Mouse (Mus musculus) midbrain, embryonic 12.5 days (tissue): ENCODE results near the gene Serpina1a. TPM values are rescaled to one million over a fixed set of nuclear protein-coding genes. Genes with fewer than 3 reads are reported as not detected.
"Not testable (repeated sequence)": the region's sequence is repeated elsewhere in the genome, so short reads cannot be mapped to it uniquely, and the experiment has no call there.

Experiments used
- ATAC-seq: fragments of 200-750 bp; cut with Nextera tagmentation; 2 replicates; pipeline ENCODE4 v1.8.0; 2017; ENCODE audit warnings: low read depth, moderate TSS enrichment, moderate library complexity; ENCODE audit not compliant: low FRiP score
- H3K27ac ChIP-seq: fragments of 300-500 bp; sonication (generic); replicated peaks from 2 replicates; pipeline ENCODE4 v1.5.1; 2016; ENCODE audit warnings: mild to moderate bottlenecking
- H3K27me3 ChIP-seq: fragments of 300-500 bp; sonication (generic); 2 replicates; pipeline ENCODE4 v1.6.1; 2016; ENCODE audit warnings: mild to moderate bottlenecking
- H3K36me3 ChIP-seq: fragments of 300-500 bp; sonication (generic); 2 replicates; pipeline ENCODE4 v1.6.1; 2016
- H3K4me1 ChIP-seq: fragments of 300-500 bp; sonication (generic); 2 replicates; pipeline ENCODE4 v1.6.1; 2016
- H3K4me2 ChIP-seq: fragments of 300-500 bp; sonication (generic); replicated peaks from 2 replicates; pipeline ENCODE4 v1.6.1; 2016; ENCODE audit warnings: mild to moderate bottlenecking, moderate library complexity
- H3K4me3 ChIP-seq: fragments of 300-500 bp; sonication (generic); 2 replicates; pipeline ENCODE4 v1.5.1; 2016; ENCODE audit warnings: mild to moderate bottlenecking
- H3K9ac ChIP-seq: fragments of 300-500 bp; sonication (generic); replicated peaks from 2 replicates; pipeline ENCODE4 v1.6.1; 2016; ENCODE audit warnings: mild to moderate bottlenecking, moderate library complexity
- H3K9me3 ChIP-seq: fragments of 300-500 bp; sonication (generic); 2 replicates; pipeline ENCODE4 v1.6.1; 2016; ENCODE audit warnings: mild to moderate bottlenecking
- WGBS: fragments of 180-500 bp; shearing (Covaris S2); methylation state at CpG from one replicate; pipeline ENCODE4 v1.1.7; 2016; 5-methylcytosine and 5-hydroxymethylcytosine counted together
- polyA plus RNA-seq: library from polyadenylated mRNA; unstranded; fragments of >200 nt; fragmentation: Nextera tagmentation; extraction: Ambion mirVana; gene quantifications from 2 replicates; pipeline ENCODE4 v1.2.1, GENCODE M21; 2016

Gene Serpina1a
- polyA plus RNA-seq, 1 experiment from 2014 or later: not detected

GRCm38 (mm10) chr12:103823826-103824225, 39.5 kb downstream of the Serpina1a start:
- not testable (repeated sequence) for H3K27ac ChIP-seq, H3K9ac ChIP-seq, H3K36me3 ChIP-seq, H3K4me1 ChIP-seq, ATAC-seq, H3K9me3 ChIP-seq, H3K4me3 ChIP-seq, H3K4me2 ChIP-seq, H3K27me3 ChIP-seq
- 82% methylated on average over 5 of the region's 5 CpGs for WGBS

Other genes starting within 250 kb of the Serpina1a start
- 0.21 TPM in 1 of 2 replicates, not detected in the other for gene Serpina10, start 232.1 kb downstream of the Serpina1a start, polyA plus RNA-seq
- gene Serpina6, start 206.3 kb downstream of the Serpina1a start, polyA plus RNA-seq: not detected in 2 replicates
- gene Serpina16, start 187.4 kb downstream of the Serpina1a start, polyA plus RNA-seq: not detected in 2 replicates
- gene Serpina1f, start 168.0 kb downstream of the Serpina1a start, polyA plus RNA-seq: not detected in 2 replicates
- gene Serpina1d, start 90.0 kb downstream of the Serpina1a start, polyA plus RNA-seq: 0.22 TPM in 1 of 2 replicates, not detected in the other
- gene Serpina1b, start 33.2 kb downstream of the Serpina1a start, polyA plus RNA-seq: 0.46 TPM in 1 of 2 replicates, not detected in the other
- not detected in 2 replicates for gene Serpina1c, start 41.3 kb upstream of the Serpina1a start, polyA plus RNA-seq
- gene Serpina1e, start 95.4 kb upstream of the Serpina1a start, polyA plus RNA-seq: not detected in 2 replicates
- not detected in 2 replicates for gene Serpina11, start 126.4 kb upstream of the Serpina1a start, polyA plus RNA-seq
- gene Serpina9, start 150.2 kb upstream of the Serpina1a start, polyA plus RNA-seq: 0.05 TPM in 1 of 2 replicates, not detected in the other
- not detected in 2 replicates for gene Serpina12, start 180.9 kb upstream of the Serpina1a start, polyA plus RNA-seq
- not detected in 2 replicates for gene Serpina5, start 237.6 kb upstream of the Serpina1a start, polyA plus RNA-seq
- not detected in 2 replicates for gene Serpina3a, start 249.2 kb upstream of the Serpina1a start, polyA plus RNA-seq